Mouse (Mus musculus) hindbrain, postnatal 0 days (tissue): ENCODE measurements around the gene Foxp1. TPM values are rescaled to one million over a fixed set of nuclear protein-coding genes. Genes with fewer than 3 reads are reported as not detected.
A peak's percentile ranks its signal among the peaks of the same experiment; 100 is the strongest.

ENCODE experiments used
- ATAC-seq: fragments of 200-750 bp; cut with Nextera tagmentation; 2 replicates; pipeline ENCODE4 v1.8.0; 2017; ENCODE audit warnings: mild to moderate bottlenecking, moderate TSS enrichment, moderate library complexity
- DNase-seq: peaks from one replicate; pipeline ENCODE4 v3.0.0-alpha.2; 2015; ENCODE audit warnings: low spot score
- H3K27ac ChIP-seq: fragments of 300-500 bp; sonication (generic); 2 replicates; pipeline ENCODE4 v1.5.1; 2014; ENCODE audit warnings: mild to moderate bottlenecking
- H3K27me3 ChIP-seq: fragments of 300-500 bp; sonication (generic); 2 replicates; pipeline ENCODE4 v1.6.1; 2014; ENCODE audit warnings: low read length, mixed read lengths; ENCODE audit not compliant: insufficient read depth
- H3K36me3 ChIP-seq: fragments of 300-500 bp; sonication (generic); 2 replicates; pipeline ENCODE4 v1.6.1; 2014; ENCODE audit warnings: low read length, mixed read lengths; ENCODE audit not compliant: insufficient read depth
- H3K4me1 ChIP-seq: fragments of 300-500 bp; sonication (generic); 2 replicates; pipeline ENCODE4 v1.6.1; 2014; ENCODE audit warnings: antibody characterized with exemption, low read length, mixed read lengths; ENCODE audit not compliant: insufficient read depth
- H3K4me2 ChIP-seq: fragments of 300-500 bp; sonication (generic); 2 replicates; pipeline ENCODE4 v1.6.1; 2014; ENCODE audit warnings: low read depth, mild to moderate bottlenecking, low read length, moderate library complexity, mixed read lengths
- H3K4me3 ChIP-seq: fragments of 300-500 bp; sonication (generic); 2 replicates; pipeline ENCODE4 v1.5.1; 2014; ENCODE audit warnings: low read length
- H3K9ac ChIP-seq: fragments of 300-500 bp; sonication (generic); replicated peaks from 2 replicates; pipeline ENCODE4 v1.6.1; 2014; ENCODE audit warnings: mild to moderate bottlenecking, low read length, moderate library complexity, mixed read lengths
- H3K9me3 ChIP-seq: fragments of 300-500 bp; sonication (generic); 2 replicates; pipeline ENCODE4 v1.6.1; 2016; ENCODE audit warnings: low read length, mixed read lengths
- CTCF ChIP-seq: IDR thresholded peaks from 2 replicates; pipeline ENCODE4 v1.5.1; 2016; ENCODE audit warnings: antibody characterized with exemption, control low read depth, low read depth
- WGBS: fragments of 180-500 bp; shearing (Covaris S2); extraction: QIAGEN DNeasy Blood & Tissue Kit; methylation state at CpG from one replicate; pipeline ENCODE4 v1.1.7; 2014; 5-methylcytosine and 5-hydroxymethylcytosine counted together
- polyA plus RNA-seq: library from polyadenylated mRNA; unstranded; fragments of >200 nt; fragmentation: Nextera tagmentation; extraction: Ambion mirVana; gene quantifications from 2 replicates; pipeline ENCODE4 v1.2.1, GENCODE M21; 2015
- total RNA-seq: library from RNA; depleted of rRNA; stranded (reverse); fragments of >200 nt; gene quantifications from 2 replicates; pipeline ENCODE4 v1.2.3, GENCODE M21; 2014

Foxp1 gene
- total and polyA plus RNA-seq, 2 experiments from 2014 or later: 53.6 to 54.8 TPM

- Histone ChIP-seq H3K27ac (no peak overlapping the region), H3K4me2 (no peak overlapping the region), H3K9ac (no peak overlapping the region), H3K27me3 (no peaks in the 10 kb centered on the region), H3K36me3 (no peaks in the 10 kb centered on the region), H3K9me3 (no peaks in the 10 kb centered on the region), H3K4me1 (0 out of 2 replicates have a peak, but pooled peaks cover 10% of the 10 kb centered on the region), H3K4me3 (no peak overlapping the region)
- no peak for TF ChIP-seq CTCF
- ATAC-seq (no peak), DNase-seq (no peak)
- 88% methylated on average over 4 of the region's 4 CpGs for WGBS
Measured at GRCm38 (mm10) chr6:99199277-99199676, 323.2 kb downstream of the Foxp1 start.

GRCm38 (mm10) chr6:99193697-99194096 lies 328.8 kb downstream of the Foxp1 start:
- TF ChIP-seq CTCF: no peak
- Histone ChIP-seq H3K9me3 (no peaks in the 10 kb centered on the region), H3K4me3 (no peak overlapping the region), H3K27ac (no peak overlapping the region), H3K4me2 (no peak overlapping the region), H3K4me1 (no peaks in the 10 kb centered on the region), H3K9ac (no peak overlapping the region), H3K27me3 (no peaks in the 10 kb centered on the region), H3K36me3 (no peaks in the 10 kb centered on the region)
- 66% methylated on average over 8 of the region's 8 CpGs for WGBS
- ATAC-seq (no peak), DNase-seq (no peak)

- Histone ChIP-seq H3K27ac (no peak overlapping the region), H3K4me1 (no peaks in the 10 kb centered on the region; the same call in 1 of the 2 replicates), H3K27me3 (no peaks in the 10 kb centered on the region), H3K9ac (no peak overlapping the region), H3K4me2 (peak overlapping the region; percentile 2; the same call in 1 of the 2 replicates), H3K9me3 (no peaks in the 10 kb centered on the region), H3K36me3 (no peaks in the 10 kb centered on the region), H3K4me3 (no peak overlapping the region)
- peak; percentile 44; the same call in 1 of the 2 replicates for TF ChIP-seq CTCF
- 48% methylated on average over 8 of the region's 8 CpGs for WGBS
- ATAC-seq (0 out of 2 replicates have a peak, but pooled peaks have one; percentile 24), DNase-seq (peak; percentile 42)
Measured at GRCm38 (mm10) chr6:99191636-99192137, 330.8 kb downstream of the Foxp1 start.

- Histone ChIP-seq H3K27ac (no peak overlapping the region), H3K4me2 (peak overlapping the region; percentile 2; the same call in 1 of the 2 replicates), H3K4me1 (no peaks in the 10 kb centered on the region; the same call in 1 of the 2 replicates), H3K4me3 (no peak overlapping the region), H3K36me3 (no peaks in the 10 kb centered on the region), H3K27me3 (no peaks in the 10 kb centered on the region), H3K9me3 (no peaks in the 10 kb centered on the region), H3K9ac (no peak overlapping the region)
- no peak for DNase-seq
- 33% methylated on average over 12 of the region's 12 CpGs for WGBS
- peak; percentile 51; the same call in 1 of the 2 replicates for ATAC-seq
- TF ChIP-seq CTCF: no peak
Measured at GRCm38 (mm10) chr6:99191041-99191635, 331.4 kb downstream of the Foxp1 start.

- no peak for TF ChIP-seq CTCF
- WGBS: 44% methylated on average over 8 of the region's 8 CpGs
- DNase-seq (no peak), ATAC-seq (no peak)
- Histone ChIP-seq H3K27me3 (no peaks in the 10 kb centered on the region), H3K4me2 (no peak overlapping the region), H3K4me3 (no peak overlapping the region), H3K9ac (no peak overlapping the region), H3K9me3 (no peaks in the 10 kb centered on the region), H3K27ac (no peak overlapping the region), H3K36me3 (no peaks in the 10 kb centered on the region), H3K4me1 (no peaks in the 10 kb centered on the region; the same call in 1 of the 2 replicates)
Measured at GRCm38 (mm10) chr6:99189967-99190366, 332.6 kb downstream of the Foxp1 start.

GRCm38 (mm10) chr6:99188366-99189216 lies 333.9 kb downstream of the Foxp1 start:
- Histone ChIP-seq H3K9ac (no peak overlapping the region), H3K4me3 (no peak overlapping the region), H3K27me3 (no peaks in the 10 kb centered on the region), H3K27ac (no peak overlapping the region), H3K4me1 (no peaks in the 10 kb centered on the region; the same call in 1 of the 2 replicates), H3K9me3 (no peaks in the 10 kb centered on the region), H3K36me3 (no peaks in the 10 kb centered on the region), H3K4me2 (no peak overlapping the region)
- no peak for TF ChIP-seq CTCF
- ATAC-seq (no peak), DNase-seq (no peak)
- 82% methylated on average over 4 of the region's 4 CpGs for WGBS
